Mouse (Mus musculus) stomach, embryonic 14.5 days (tissue): ENCODE measurements around the gene Fstl3. TPM values are rescaled to one million over a fixed set of nuclear protein-coding genes. Genes with fewer than 3 reads are reported as not detected.

Experiments used
- ATAC-seq: fragments of 200-750 bp; cut with Nextera tagmentation; 2 replicates; pipeline ENCODE4 v1.8.0; 2017; ENCODE audit warnings: low read depth, moderate TSS enrichment; ENCODE audit not compliant: insufficient number of reproducible peaks, insufficient read depth, low FRiP score
- H3K27ac ChIP-seq: fragments of 300-500 bp; sonication (generic); 2 replicates; pipeline ENCODE4 v1.5.1; 2014; ENCODE audit warnings: mild to moderate bottlenecking, low read length, moderate library complexity, mixed read lengths
- H3K27me3 ChIP-seq: fragments of 300-500 bp; sonication (generic); 2 replicates; pipeline ENCODE4 v1.6.1; 2014; ENCODE audit warnings: low read length, control low read depth, mixed read lengths; ENCODE audit not compliant: control insufficient read depth, insufficient read depth
- H3K36me3 ChIP-seq: fragments of 300-500 bp; sonication (generic); 2 replicates; pipeline ENCODE4 v1.6.1; 2014; ENCODE audit warnings: mild to moderate bottlenecking, control low read depth, low read length, moderate library complexity, mixed read lengths; ENCODE audit not compliant: control insufficient read depth, insufficient read depth
- H3K4me1 ChIP-seq: fragments of 300-500 bp; sonication (generic); 2 replicates; pipeline ENCODE4 v1.6.1; 2014; ENCODE audit warnings: low read length, control low read depth, mixed read lengths; ENCODE audit not compliant: control insufficient read depth, insufficient read depth
- H3K4me2 ChIP-seq: fragments of 300-500 bp; sonication (generic); replicated peaks from 2 replicates; pipeline ENCODE4 v1.6.1; 2014; ENCODE audit warnings: low read depth, low read length, control low read depth
- H3K4me3 ChIP-seq: fragments of 300-500 bp; sonication (generic); 2 replicates; pipeline ENCODE4 v1.5.1; 2014; ENCODE audit warnings: low read depth, low read length, control low read depth
- H3K9ac ChIP-seq: fragments of 300-500 bp; sonication (generic); replicated peaks from 2 replicates; pipeline ENCODE4 v1.6.1; 2014; ENCODE audit warnings: low read depth, mild to moderate bottlenecking, control low read depth, low read length, moderate library complexity, mixed read lengths
- H3K9me3 ChIP-seq: fragments of 300-500 bp; sonication (generic); 2 replicates; pipeline ENCODE4 v1.6.1; 2016; ENCODE audit warnings: low read depth, low read length, control low read depth; ENCODE audit not compliant: control insufficient read depth
- WGBS: fragments of 180-500 bp; shearing (Covaris S2); extraction: QIAGEN DNeasy Blood & Tissue Kit; methylation state at CpG from one replicate; pipeline ENCODE4 v1.1.7; 2014; 5-methylcytosine and 5-hydroxymethylcytosine counted together
- polyA plus RNA-seq: library from polyadenylated mRNA; unstranded; fragments of >200 nt; fragmentation: Nextera tagmentation; extraction: Ambion mirVana; gene quantifications from 2 replicates; pipeline ENCODE4 v1.2.1, GENCODE M21; 2014

Fstl3 gene
- polyA plus RNA-seq, 1 experiment from 2014 or later, result 9.0 TPM

DNA sequence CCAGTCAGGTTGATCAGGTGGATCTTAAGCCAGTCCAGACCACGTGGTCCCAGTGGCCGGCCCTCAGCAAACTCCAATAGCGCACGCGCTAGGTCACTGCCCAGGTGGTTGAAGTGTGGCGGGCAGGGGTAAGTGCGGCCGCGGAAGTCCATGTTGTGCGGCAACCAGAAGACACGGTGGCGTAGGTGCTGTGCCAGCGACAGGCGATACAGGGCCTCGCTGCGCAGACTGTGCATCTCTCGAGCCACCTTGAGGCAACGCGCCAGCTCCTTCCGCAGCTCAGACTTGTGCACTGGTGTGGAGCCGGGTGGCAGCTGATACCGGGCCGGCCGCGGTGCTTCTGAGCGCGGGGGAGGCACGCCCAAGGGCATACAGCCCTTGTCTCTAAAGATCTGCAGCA is 37.8 kb upstream of the Fstl3 start:
- Histone ChIP-seq H3K36me3 (peaks cover 83% of the 10 kb centered on the region), H3K4me1 (no peaks in the 10 kb centered on the region), H3K9me3 (peaks cover 59% of the 10 kb centered on the region), H3K27me3 (no peaks in the 10 kb centered on the region), H3K9ac (no peak overlapping the region), H3K4me3 (no peak overlapping the region), H3K4me2 (no peak overlapping the region), H3K27ac (no peak overlapping the region)
- ATAC-seq, result no peak
- WGBS, result 96% methylated on average over 28 of the region's 28 CpGs

DNA sequence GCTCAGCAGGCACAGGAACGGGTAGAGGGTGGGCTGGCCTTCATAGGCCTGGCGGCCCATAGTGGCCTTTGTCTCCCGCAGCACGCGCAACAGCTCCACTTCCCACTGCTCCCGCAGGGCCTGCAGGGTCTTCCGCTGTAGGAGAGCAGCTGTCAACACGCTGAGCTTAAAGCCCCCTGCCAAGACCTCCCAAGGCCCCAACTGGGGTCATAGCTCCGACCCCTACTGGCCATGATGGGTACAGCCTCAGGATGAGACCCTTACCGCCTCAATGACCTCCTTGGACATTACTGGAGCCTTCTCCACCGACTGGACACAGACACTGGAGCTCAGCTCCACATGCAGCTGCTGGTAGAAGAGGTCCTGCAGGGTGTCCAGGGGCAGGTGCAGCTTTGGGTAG is 36.2 kb upstream of the Fstl3 start:
- no peak overlapping the region for H3K4me3 ChIP-seq
- H3K27me3 ChIP-seq, result no peaks in the 10 kb centered on the region
- H3K36me3 ChIP-seq, result peaks cover 79% of the 10 kb centered on the region
- WGBS, result 80% methylated on average over 11 of the region's 11 CpGs
- peaks cover 51% of the 10 kb centered on the region for H3K9me3 ChIP-seq
- no peak overlapping the region for H3K27ac ChIP-seq
- no peak overlapping the region for H3K9ac ChIP-seq
- ATAC-seq, result no peak
- 0 out of 2 replicates have a peak, but pooled peaks cover 3% of the 10 kb centered on the region for H3K4me1 ChIP-seq
- no peak overlapping the region for H3K4me2 ChIP-seq

DNA sequence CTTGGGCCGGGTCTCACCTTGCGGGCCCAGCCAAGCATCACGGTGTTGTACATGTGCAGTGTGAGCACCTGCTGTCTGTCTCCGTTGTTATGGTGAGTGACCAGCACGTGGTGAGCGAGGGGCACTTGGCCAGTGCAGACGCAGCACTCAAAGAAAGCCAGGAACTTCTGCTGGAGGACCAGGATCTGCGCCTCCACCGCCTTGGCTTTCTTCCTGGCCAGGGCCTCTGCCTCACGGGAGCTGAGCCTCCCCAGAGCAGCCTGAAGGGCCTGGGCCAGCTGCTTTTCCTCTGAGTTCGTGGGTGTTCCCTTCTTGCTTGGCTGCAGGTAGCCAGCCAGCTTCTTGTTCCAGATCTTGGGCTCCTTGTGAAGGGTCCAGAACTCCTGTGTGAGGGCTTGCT is 33.9 kb upstream of the Fstl3 start:
- Histone ChIP-seq H3K9me3 (peaks cover 29% of the 10 kb centered on the region), H3K27ac (no peak overlapping the region), H3K9ac (no peak overlapping the region), H3K4me3 (no peak overlapping the region), H3K27me3 (no peaks in the 10 kb centered on the region), H3K36me3 (peaks cover 56% of the 10 kb centered on the region), H3K4me2 (no peak overlapping the region), H3K4me1 (0 out of 2 replicates have a peak, but pooled peaks cover 6% of the 10 kb centered on the region)
- 91% methylated on average over 11 of the region's 11 CpGs for WGBS
- no peak for ATAC-seq

DNA sequence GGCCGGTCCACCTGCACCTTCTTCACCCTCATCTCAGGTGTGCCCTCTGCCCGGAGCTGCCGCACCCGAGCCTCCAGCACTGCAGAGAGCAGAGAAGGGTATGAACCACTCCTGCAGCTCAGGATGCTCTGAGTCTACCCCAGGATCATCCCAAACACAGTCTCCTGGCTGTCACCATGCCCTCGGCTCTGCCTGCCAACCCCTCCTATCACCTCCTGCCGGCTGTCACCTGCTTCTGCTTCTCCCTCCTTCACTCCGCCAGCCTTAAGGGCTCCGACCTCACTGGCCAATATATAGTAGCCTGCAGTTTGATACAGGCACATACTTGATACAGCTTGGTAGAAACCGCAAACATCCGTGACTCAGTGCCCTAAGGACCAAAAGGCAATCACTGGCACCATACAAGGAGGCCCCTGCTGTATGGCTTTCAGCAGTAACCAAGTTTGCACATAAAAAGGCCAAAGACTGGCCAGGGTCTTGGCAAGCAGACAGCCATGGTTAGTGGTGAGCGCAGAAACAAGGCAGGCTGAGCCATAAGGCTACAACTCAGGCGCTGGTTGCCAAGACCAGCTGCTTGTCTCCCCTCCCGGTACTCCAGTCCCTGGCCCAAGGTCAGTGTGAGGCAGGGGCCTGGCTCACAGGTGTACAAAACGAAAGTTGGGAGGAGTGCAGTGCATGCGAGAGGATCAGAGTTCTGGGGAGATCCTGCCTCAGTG is 33.3 kb upstream of the Fstl3 start:
- Histone ChIP-seq H3K27ac (no peak overlapping the region), H3K4me2 (no peak overlapping the region), H3K9ac (no peak overlapping the region), H3K9me3 (peaks cover 22% of the 10 kb centered on the region), H3K4me1 (0 out of 2 replicates have a peak, but pooled peaks cover 6% of the 10 kb centered on the region), H3K4me3 (no peak overlapping the region), H3K27me3 (no peaks in the 10 kb centered on the region), H3K36me3 (peaks cover 50% of the 10 kb centered on the region)
- no peak for ATAC-seq
- WGBS, result 90% methylated on average over 15 of the region's 15 CpGs

DNA sequence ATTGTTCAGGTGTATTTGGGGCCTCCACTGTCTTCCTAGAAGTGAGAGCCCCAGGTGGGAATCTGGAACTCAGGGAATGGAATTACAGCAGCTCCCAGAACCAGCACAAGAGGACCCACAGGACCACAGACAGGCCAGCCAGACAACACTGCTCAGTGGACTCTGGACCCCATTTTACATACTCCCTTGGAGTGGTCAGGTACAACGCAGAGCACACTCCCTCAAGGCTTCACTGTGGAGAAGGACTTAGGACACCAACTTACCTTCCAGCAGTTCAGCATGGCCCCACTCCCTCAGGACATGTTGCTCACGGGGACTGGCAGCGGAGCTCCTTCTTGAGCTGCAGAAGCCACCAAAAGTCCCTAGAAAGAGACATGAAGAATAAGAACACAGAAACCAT is 31.7 kb upstream of the Fstl3 start:
- Histone ChIP-seq H3K4me1 (0 out of 2 replicates have a peak, but pooled peaks cover 6% of the 10 kb centered on the region), H3K27ac (no peak overlapping the region), H3K4me3 (peak overlapping the region; percentile 57; the same call in 1 of the 2 replicates), H3K36me3 (peaks cover 34% of the 10 kb centered on the region), H3K4me2 (peak overlapping the region; percentile 52), H3K9ac (no peak overlapping the region), H3K27me3 (no peaks in the 10 kb centered on the region), H3K9me3 (peaks cover 6% of the 10 kb centered on the region)
- ATAC-seq, result no peak
- 89% methylated on average over 3 of the region's 3 CpGs for WGBS

DNA sequence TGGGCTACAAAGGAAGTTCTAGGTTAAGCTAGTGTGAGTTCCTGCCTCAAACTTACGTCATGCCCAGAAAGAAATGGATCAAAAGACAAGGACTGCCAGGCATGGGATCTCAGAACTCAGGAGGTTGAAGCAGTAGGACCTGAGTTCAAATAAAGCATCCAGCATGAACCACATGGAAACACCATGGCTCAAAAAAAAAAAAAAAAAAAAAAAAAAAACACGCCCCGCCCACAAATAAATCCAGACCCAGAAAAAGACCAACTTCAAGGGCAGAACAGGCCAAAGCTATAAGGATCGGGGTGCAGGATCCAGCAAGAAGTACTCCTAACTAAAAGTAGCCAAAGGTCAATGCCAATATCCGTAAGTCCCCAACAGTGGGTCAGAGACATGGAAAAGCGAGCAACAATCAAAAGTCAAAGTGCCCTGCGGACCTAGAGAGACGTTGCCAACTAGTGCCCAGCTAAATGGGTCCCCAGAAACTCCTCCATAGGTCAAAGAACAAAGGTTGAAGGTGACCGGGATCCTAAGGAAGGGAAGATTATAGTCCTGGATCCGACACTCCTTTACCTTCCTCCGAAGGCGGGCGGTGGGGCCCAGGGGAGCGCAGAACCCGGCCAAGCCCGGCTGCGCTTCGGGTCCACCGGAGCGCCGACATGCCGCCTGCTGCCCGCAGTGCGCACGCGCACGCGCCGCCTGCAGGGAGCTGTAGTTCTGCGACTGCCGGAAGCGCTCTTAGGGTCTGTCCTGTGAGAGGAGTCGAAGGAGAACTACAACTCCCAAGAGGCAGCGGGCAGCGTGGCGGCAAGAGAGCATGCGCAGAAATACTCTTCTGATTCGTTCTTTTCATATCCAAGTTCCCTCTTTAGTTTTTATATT is 30.9 kb upstream of the Fstl3 start, which contains the start of gene Polrmt:
Gene Polrmt (minus strand): TSS at position 684 of the 876 bp plus-strand sequence.
- H3K36me3 ChIP-seq, result peaks cover 26% of the 10 kb centered on the region
- H3K4me1 ChIP-seq, result 0 out of 2 replicates have a peak, but pooled peaks cover 6% of the 10 kb centered on the region
- peak; percentile 96 for ATAC-seq
- peak within 1 kb of the TSS; percentile 55; the same call in 1 of the 2 replicates for H3K9ac ChIP-seq
- no peak within 1 kb of the TSS for H3K27ac ChIP-seq
- H3K4me3 ChIP-seq, result peak within 1 kb of the TSS; percentile 57
- H3K4me2 ChIP-seq, result peak within 1 kb of the TSS; percentile 54
- 3% methylated on average over 38 of the region's 38 CpGs for WGBS
- H3K27me3 ChIP-seq, result no peaks in the 10 kb centered on the region
- H3K9me3 ChIP-seq, result no peaks in the 10 kb centered on the region; the same call in 1 of the 2 replicates

DNA sequence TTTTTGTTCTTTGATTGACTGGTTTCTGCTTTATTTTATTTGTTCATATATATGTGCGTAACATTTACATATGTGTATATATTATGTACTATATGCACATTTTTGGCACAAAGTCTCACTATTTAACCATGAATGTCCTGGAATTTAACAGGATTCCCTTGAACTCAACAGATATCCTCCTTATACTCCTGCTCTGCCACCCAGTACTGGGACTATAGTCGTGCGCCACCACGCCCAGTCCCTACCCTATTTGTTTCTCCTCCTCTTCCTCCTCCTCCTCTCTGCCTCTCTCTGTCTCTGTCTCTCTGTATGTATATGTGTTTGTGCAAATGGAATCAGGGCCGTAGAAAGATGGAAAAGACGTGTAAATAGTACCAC is 30.3 kb upstream of the Fstl3 start:
- peak; percentile 66 for ATAC-seq
- H3K4me2 ChIP-seq, result peak overlapping the region; percentile 54
- H3K4me1 ChIP-seq, result 0 out of 2 replicates have a peak, but pooled peaks cover 6% of the 10 kb centered on the region
- no peak overlapping the region for H3K27ac ChIP-seq
- WGBS, result 21% methylated on average over 6 of the region's 6 CpGs
- peaks cover 20% of the 10 kb centered on the region for H3K36me3 ChIP-seq
- peak overlapping the region; percentile 57; the same call in 1 of the 2 replicates for H3K4me3 ChIP-seq
- H3K27me3 ChIP-seq, result no peaks in the 10 kb centered on the region
- H3K9me3 ChIP-seq, result no peaks in the 10 kb centered on the region
- no peak overlapping the region for H3K9ac ChIP-seq

DNA sequence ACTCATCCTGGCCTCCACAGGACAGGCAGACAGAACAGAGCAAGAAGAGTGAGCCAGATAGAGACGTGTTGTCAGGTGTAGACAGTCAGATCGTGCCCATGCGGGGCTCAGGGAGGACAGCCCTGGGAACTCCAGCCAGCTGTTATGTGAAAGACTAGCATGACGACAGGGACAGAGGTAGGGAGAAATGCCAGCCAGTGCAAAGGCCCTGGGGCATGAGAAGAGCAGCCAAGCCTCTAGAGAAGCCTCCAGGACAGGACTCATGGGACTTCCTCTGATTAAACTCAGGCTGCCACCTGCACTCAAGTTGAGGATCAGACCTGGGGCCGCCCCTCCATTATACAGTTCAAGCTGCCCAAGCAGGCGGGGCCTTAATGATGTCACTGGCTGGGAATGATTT is 28.6 kb upstream of the Fstl3 start:
- Histone ChIP-seq H3K9me3 (no peaks in the 10 kb centered on the region), H3K9ac (no peak overlapping the region), H3K27me3 (no peaks in the 10 kb centered on the region), H3K4me2 (no peak overlapping the region), H3K4me1 (0 out of 2 replicates have a peak, but pooled peaks cover 6% of the 10 kb centered on the region), H3K4me3 (no peak overlapping the region), H3K36me3 (peaks cover 7% of the 10 kb centered on the region; the same call in 1 of the 2 replicates), H3K27ac (no peak overlapping the region)
- ATAC-seq, result no peak
- WGBS, result 76% methylated on average over 6 of the region's 6 CpGs
